Mouse (Mus musculus) skeletal muscle tissue, adult 2 months (tissue): ENCODE results near the gene Gm20388.

Experiments
- DNase-seq: peaks from one replicate; pipeline ENCODE4 v3.0.0-alpha.2; 2012; ENCODE audit warnings: low read depth, low spot score

The Gm20388 gene

DNA sequence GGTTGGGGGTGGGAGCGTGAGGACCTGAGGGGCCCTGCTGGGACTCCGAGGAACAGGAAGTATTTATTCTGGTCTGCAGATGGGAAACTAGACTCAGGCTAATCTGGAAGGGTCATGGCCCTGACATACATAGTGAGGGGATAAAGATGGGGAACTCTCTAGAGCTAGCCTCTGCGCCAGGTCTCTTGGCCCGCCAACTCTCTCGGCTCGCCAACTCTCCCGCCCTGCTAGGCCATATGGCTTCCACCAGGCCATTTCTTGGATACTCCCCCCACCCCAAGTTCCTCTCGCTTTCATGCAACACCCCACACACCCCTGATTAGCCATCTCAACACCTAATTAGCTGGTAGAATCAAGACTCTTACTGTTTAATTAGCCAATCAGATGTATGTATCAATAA is 101.8 kb downstream of the Gm20388 start:
- DNase-seq, result no peak

DNA sequence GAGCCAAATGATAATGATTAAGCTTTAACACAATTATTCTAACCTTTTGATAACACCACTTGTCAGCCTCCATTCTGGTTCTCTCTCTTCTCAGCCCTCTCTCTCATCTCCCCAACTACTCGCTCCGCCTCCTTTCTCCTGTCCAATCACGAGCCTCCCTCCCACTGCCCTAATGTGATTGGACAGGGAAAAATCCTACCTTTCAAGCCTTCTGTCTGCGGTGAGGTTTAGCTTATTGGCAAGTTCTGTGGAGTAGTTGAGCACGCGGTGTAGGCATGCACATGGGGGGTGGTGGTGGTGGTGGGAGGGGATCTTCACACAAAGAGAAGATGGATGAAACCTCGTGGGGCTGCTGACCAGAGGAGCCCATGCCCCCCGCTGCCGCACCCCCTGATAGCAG is 102.3 kb downstream of the Gm20388 start:
- DNase-seq, result no peak

DNA sequence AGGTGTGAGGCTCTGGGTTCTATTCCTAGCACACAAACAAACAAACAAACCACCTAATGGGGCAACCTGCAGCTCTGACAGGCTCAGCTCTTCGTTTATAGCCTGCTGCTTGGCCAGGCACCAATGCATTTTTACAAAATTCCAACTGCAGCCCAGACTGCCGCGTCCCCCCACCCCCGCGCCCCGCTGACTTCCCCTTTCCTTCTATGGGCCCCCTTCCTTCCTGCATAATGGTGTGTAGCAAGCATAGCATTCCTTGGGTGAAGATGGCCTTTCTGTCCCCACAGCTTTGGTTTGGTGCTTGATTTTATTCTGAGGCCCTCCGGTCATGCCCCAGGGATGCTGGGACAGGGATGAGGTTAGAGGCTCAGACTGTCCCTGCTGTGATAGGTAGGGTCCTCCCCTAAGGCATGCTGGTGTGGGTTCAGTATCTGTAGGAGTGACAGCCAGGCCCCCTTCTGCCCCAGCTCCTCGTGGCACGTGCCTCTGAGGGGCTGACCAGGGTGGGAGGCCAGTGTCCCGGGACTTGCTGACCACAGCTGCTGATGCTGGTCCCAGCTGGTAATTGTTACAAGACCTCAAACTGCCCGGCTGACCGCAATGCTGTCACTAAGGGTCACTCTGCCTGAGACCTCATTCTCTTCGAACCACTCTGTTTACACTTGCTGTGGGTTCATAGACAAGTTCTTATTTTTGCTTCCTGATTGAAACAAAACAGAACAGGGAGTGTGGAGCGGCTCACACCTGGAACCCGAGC is 103.8 kb downstream of the Gm20388 start:
- DNase-seq, result no peak

DNA sequence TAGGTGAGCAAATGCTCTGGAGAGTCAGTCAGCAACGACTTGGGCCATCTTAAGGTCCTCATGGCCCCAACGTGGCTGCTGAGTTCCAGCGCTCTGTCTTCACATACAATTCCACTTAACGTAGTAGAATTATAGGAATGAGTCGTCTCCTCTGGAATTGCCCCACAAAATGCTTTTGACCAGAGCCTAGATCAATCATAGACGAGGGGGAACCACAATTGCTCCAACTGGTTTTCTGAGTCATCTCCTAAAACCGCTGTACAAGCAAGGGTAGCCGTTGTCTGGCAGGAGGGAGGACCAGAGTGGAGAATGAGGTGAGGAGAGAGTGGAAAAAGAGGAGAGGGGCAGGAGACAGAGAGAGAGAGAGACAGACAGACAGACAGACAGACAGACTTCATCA is 105.3 kb downstream of the Gm20388 start:
- DNase-seq, result no peak

DNA sequence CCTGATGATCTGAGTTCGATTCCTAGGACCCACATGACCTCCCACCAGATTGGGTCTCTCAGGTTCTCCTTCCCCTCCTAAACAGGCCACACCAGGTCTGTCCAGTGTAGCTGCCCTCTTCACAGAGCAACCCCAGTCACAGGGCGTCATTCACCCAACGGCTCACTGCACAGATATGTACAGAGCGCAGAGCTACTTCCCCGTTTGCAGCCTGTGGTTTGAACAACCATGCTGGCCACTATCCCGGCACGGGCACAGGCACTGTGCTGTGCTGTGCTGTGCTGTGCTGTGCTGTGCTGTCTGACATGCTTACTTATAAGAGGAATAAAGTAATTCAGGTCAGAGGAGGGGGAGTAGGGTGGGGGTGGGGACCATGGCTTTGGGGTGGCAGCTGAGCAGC is 105.8 kb downstream of the Gm20388 start:
- DNase-seq, result no peak

DNA sequence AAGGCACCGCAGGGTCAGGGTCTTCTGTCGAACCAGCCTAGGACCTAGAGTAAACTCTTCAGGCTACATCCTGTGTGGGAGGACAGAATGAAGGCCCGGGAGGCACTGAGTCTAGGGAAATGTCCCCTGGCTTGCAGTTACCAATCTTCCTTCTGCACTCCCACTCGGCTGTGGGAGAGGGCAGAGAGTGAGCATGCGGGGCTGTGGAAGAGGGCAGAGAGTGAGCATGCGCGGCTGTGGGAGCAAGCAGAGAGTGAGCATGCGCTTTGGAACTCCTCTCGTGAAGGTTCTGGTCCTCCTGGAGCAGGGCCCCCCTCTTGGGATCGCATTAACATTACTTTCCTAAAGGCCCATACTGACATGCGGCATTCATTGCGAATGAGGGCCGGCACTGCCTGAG is 106.7 kb downstream of the Gm20388 start:
- no peak for DNase-seq

DNA sequence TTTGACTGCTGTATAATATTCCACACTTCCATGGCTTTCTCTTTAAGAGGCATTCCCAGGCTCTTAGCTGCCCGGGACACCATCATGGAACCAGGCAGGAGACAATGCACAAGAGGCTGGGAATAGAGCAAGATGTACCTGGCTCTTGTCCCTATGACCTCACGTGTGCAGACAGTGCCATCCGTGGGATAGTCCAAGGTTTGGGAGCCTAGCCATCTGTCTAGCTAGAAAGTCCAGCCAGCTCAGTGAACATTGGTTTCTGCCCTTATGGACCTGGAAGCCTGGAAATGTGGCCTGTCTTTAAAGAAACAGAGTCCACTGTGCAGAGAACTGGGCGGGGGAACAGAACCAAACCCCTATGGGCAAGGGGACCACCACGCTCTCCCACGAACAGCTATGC is 107.1 kb downstream of the Gm20388 start:
- no peak for DNase-seq

DNA sequence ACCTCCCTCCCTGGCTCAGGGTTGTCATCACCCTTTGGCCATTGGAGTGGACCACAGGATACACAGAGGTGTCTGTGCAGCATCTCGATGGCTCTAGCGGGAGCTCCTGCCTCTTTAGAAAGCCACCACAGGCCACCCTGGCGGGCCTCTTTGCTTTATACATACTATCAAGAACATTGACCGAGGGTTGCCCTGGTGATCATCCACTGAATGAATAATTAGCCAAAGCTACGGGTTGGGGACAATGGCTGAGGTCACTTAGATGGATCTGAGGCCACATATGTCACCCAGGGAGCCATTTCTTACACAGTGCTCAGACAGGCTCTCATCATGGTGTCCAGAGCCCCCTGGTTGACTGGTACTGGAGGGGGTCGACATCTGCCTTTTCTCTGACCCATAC is 107.7 kb downstream of the Gm20388 start:
- no peak for DNase-seq

DNA sequence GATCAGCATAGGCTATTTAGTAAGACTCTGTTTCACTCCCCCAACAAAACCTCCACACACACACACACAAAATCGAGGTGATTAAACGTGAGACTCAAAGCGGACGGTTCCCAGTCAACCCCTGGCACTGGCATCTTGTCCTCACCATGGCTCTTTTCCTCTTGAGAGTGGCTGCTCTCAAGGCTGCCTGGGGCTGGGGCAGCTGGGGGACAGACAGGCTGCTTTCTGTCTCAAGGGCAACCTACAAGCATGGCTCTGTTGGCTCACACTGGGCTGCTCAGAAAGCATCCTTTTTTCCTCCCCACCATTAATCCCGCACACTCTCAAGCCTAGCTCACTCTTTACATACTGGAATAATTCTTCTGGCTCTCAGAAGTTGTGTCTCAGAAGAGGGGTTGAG is 108.7 kb downstream of the Gm20388 start:
- no peak for DNase-seq

DNA sequence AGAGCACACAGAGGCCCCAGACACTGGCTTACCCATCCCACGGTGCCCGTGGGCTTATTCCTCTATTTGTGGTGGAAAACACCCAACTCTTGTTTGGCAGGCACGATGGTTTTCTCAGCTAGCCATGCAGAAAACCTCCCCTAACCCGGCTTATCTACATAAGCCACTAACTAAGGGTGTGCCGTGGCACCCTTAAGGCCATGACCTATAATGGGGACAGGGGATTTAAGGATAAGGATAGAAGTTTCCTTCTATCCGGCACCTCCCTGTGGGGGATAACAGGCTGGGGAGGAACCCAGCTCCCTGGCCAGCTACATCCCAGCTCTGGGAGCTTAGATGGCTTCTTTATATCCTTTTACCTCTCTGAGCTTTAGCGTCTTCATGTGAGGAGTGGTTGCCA is 109.7 kb downstream of the Gm20388 start:
- no peak for DNase-seq

DNA sequence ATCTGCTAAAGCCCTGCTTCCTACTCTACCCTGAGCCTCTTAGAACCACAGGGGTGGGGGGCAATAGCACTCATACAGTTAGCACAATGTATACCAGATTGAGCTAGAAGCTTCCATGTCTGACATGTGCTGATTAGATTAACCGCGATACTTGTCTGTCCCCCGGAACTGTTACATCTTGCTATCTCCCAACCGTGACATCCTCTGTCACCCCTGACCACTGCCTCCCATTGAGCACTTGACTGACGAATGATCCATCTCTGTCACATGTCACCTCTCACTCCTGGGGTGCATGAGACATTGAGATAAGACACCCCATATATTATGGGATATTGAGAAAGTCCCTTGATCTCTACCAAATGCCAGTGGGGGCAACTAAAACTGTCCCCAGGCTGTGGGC is 115.6 kb downstream of the Gm20388 start:
- DNase-seq, result no peak

DNA sequence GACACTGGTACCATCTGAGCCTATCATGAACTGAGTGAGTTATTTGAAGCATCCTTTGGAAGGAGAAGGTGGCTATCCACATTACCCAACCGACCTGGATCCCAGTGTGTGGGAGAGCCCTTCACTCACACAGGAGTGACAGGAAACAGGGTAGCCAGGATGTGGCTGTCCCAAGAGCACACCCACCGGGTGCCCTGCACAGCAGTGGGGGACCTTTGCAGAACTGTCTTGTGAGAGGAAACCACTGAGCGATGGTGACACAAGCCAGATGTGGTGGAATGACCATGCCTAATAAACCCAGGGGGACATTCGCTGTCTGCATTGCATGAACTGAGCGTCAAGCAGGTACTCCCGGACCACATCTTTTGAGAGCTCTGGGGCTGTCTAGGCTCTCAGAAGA is 116.3 kb downstream of the Gm20388 start:
- no peak for DNase-seq

DNA sequence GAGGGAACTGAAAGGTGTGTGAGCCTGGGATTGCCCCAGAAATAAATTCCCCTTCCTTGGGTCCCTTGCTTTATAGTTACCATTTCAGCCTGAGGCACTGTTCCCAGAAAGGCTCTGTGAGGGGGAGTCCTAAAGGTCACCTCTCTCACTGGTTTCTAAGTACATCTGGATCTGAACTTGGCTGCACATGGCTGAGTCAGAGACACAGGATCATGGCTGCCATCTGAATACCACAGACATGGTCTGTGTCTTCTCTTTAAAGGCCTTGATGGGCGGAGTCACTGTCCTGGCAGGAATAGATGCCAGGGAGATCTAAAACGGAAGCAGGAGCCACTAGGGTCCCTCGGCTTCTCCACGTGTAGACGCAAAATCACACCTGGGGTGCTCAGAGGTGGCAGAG is 119.8 kb downstream of the Gm20388 start:
- no peak for DNase-seq

DNA sequence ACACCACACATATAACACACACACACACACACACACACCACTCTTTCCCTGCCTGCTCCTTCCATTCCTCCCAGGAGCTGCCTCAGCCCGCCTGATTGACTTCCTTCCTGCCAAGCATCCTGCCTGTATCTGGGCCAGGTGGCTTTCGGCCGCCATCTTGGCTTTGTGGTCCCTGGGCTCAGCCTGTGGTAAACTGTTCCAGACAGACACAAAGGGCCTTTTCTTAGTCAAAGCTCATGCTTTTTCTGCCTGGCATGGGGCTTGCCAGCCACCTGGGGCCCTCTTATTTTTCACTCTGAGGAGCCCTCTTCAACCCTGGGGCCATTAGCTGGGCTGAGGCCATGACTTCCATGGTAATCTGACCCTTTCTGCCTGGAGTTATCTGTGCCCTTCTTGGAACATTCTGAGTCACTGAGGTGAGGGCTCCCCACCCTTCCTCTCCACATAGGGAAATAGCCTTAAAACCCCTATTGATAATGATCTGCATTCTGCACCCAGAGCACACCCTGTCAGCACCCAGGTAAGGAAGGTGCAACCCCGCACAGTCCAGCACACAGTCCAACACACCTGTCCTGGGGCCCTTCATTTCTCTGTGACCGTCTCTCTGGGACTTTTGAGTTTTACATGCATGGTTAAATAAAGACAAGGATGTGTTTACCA is 122.0 kb downstream of the Gm20388 start:
- DNase-seq, result no peak

DNA sequence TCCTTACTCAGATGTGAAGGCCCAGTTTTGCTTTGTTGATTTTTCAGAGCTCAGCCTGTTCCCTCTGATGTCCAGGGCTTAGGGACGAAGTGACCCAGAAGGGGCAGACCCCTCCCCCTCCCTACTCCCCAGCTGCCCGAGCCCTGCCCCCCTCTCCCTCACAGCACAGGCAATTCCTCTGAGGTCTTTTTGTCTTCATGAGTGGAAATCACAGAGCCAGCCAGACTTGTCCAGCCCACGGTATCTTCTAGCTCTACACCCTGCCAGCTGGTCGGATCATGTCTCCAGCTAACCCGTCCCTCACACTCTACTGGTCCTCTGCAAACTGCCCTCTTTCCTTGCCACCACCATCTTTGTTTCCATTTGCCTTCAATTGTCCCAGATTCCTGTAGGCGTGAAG is 123.8 kb downstream of the Gm20388 start:
- DNase-seq, result peak; percentile 52

DNA sequence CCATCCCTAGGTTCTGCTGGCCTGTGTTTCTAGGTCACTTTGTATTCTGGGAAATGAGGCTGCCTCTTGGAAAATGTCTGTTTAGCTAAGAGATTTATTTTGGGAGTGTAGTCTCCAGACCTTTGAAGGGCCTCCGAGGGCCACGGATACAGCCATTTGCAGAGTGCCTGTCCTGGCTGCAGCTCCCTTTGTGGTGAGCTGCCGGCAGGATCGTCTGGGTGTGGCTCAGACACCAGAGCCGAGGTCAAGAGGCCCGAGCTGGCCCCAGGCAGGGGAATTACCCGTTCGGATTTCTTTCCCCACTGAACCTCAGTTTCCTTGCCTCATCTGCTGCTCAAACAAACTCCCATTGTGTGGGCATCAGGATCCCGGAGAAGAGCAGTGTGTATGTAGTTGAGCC is 125.5 kb downstream of the Gm20388 start:
- peak; percentile 77 for DNase-seq

DNA sequence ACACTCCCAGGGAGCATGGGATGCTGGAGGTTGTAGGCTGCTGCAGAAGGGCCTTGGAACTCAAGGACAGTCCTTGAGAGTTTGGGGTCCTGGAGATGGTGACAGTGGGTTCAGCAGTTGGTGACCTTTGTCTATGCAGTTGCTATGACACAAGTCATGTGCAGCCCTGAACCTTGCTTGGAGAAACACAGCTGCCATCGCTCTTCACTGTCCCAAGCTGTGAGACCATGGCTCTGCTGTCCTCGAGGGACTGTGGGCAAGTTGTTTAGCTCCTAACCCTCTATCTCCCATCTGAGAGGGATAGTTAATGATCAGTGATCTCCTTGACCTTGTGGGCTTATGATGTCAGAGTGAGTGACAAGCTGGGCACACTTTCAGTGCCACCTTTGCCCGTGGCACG is 125.9 kb downstream of the Gm20388 start:
- DNase-seq, result no peak

DNA sequence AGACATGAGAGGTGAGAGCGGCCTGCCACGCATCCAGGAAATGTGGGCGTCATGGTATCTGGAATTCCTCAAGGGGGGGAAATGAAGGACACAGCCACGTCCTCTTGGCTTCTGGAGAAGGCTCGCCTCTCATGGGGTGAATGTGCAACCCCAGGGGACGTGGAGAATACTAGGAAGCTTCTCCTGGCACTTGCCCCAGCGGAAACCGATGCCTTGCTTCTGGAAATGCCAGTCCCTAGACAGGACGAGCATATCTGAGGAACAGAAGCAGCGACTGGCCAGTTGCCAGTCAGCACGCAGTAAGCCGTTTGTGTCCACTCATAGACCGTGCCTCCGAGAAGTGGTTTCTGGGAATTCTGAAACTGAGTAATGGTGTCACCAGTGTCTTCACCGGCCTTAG is 126.6 kb downstream of the Gm20388 start:
- DNase-seq, result peak; percentile 76

DNA sequence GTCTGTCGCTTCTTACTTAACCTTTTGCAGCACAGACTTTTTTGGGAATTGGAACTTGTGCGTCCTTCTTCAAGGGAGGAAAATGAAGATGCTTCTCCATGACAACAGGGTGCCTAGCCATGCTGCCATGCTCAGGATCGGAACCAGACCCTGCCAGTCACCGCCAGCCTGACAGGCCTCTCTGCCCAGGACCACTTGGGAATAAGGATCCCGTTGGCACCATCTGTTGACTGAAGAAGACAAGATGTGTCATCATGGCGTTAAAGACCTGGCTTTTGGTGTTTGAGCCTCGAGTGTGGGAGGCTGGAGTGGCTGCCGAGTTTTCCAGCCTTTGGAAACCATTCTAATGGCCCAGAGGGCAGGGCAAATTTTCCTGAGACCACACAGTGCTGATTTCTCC is 127.0 kb downstream of the Gm20388 start:
- no peak for DNase-seq

DNA sequence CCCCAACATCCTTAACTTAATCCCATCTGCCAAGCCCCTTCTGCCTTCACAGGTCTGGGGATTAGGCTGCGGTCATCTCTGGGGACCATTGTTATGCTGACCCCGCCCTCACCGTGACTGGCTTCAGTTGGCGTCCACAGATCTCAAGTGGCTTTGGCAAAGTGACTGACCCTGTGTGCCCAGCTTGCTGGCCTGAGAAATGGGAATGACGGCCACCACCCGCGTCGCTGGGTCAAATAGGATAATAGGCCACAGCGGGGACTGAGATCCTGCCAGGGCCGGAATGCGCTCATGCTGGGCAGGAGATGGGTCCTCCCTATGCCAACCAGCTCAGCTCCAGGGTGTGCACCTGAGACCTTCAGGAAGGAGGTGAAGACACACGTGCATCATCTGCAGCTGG is 128.1 kb downstream of the Gm20388 start:
- no peak for DNase-seq

DNA sequence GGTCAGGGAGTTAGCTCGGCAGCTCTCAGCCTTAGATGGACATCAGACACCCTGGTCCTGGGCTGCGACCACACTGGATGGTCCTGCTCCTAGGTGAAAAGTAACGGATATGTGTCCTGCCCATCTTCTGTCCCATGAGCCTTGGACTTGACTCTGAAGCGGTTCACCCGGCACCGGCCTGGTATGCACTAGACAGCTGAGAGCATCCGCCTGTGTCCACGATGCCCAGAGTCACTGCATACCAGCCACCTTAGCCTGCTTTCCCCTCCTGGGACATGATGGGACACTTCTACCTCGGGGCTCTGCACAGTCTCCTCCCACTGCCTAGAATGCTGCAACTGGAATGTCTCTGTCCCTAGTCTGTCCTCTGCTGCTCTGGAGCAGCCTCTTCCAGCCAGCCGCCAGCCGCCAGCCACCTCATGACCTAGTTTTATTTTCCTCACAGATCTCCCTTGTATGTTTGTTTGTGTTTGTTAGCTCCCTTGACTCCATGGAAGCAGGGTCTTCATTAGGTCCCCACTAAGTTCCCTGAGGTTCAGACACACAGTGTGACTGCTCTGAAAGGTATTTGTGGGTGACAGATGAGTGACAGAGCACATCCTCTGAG is 128.8 kb downstream of the Gm20388 start:
- no peak for DNase-seq

DNA sequence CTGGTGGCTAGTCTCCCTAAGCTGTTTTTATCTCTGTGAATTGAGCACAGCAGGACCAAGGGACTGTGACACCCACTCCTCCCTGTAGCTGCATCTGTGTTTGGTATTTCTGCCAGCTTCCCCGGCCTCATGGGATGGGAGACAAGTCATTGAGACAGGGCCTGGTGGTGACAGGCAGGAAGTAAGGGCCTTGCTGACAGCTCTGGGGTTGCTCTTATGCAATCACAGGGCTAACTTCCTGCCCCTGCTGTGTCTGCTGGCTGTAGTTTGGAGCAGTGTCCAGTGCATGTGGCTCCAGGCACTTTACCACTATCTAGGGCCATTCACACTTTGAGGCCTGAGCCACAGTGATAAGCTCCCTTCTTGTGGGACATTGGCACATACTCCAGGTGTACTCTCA is 130.2 kb downstream of the Gm20388 start:
- no peak for DNase-seq
